Mouse (Mus musculus) testis, adult 2 months (tissue): Measurements from ENCODE around the gene Cdk12. TPM values are rescaled to one million over a fixed set of nuclear protein-coding genes. Genes with fewer than 3 reads are reported as not detected.

ENCODE experiments used
- H3K27ac ChIP-seq: fragments of 200-500 bp; 2 replicates; pipeline ENCODE4 v1.5.1; 2012; ENCODE audit warnings: low read depth, low read length; ENCODE audit not compliant: control insufficient read depth, insufficient read depth
- H3K27me3 ChIP-seq: fragments of 200-500 bp; 2 replicates; pipeline ENCODE4 v1.6.1; 2012; ENCODE audit warnings: mild to moderate bottlenecking, low read length, moderate library complexity; ENCODE audit not compliant: control insufficient read depth, insufficient read depth
- H3K36me3 ChIP-seq: fragments of 200-500 bp; 2 replicates; pipeline ENCODE4 v1.6.1; 2012; ENCODE audit warnings: mild to moderate bottlenecking, low read length; ENCODE audit not compliant: control insufficient read depth, insufficient read depth
- H3K4me1 ChIP-seq: fragments of 200-500 bp; 2 replicates; pipeline ENCODE4 v1.6.1; 2012; ENCODE audit warnings: low read length; ENCODE audit not compliant: control insufficient read depth, insufficient read depth
- H3K4me3 ChIP-seq: fragments of 200-500 bp; 2 replicates; pipeline ENCODE4 v1.5.1; 2012; ENCODE audit warnings: low read depth, mild to moderate bottlenecking, low read length, moderate library complexity, mixed read lengths; ENCODE audit not compliant: control insufficient read depth
- CTCF ChIP-seq: fragments of 200-500 bp; IDR thresholded peaks from 2 replicates; pipeline ENCODE4 v1.5.1; 2012; ENCODE audit warnings: low read depth, mild to moderate bottlenecking, inconsistent platforms, low read length, moderate library complexity; ENCODE audit not compliant: control insufficient read depth, insufficient read depth, insufficient replicate concordance
- POLR2A ChIP-seq: fragments of 200-500 bp; IDR thresholded peaks from 2 replicates; pipeline ENCODE4 v1.6.1; 2012; ENCODE audit warnings: low read depth, mild to moderate bottlenecking, inconsistent platforms, low read length, moderate library complexity; ENCODE audit not compliant: control insufficient read depth
- polyA plus RNA-seq: library from polyadenylated mRNA; depleted of rRNA; stranded (reverse); fragments of >200 nt; gene quantifications from 2 replicates; pipeline ENCODE4 v1.2.3, GENCODE M21; 2012

Cdk12 gene
- polyA plus RNA-seq, 1 experiment, result 17.6 TPM

- no peak overlapping the region for H3K27ac ChIP-seq
- H3K4me1 ChIP-seq, result peaks cover 15% of the 10 kb centered on the region
- TF ChIP-seq POLR2A (no peak), CTCF (no peak)
- H3K27me3 ChIP-seq, result no peaks in the 10 kb centered on the region
- peak overlapping the region; percentile 57 for H3K4me3 ChIP-seq
- H3K36me3 ChIP-seq, result no peaks in the 10 kb centered on the region
These were observed 93.4 kb downstream of the Cdk12 start for GRCm38 (mm10) chr11:98296277-98296676.

GRCm38 (mm10) chr11:98296916-98297315 lies 94.1 kb downstream of the Cdk12 start:
- no peak overlapping the region for H3K4me3 ChIP-seq
- TF ChIP-seq CTCF, result no peak
- no peak for TF ChIP-seq POLR2A
- peaks cover 12% of the 10 kb centered on the region for H3K4me1 ChIP-seq
- no peaks in the 10 kb centered on the region for H3K27me3 ChIP-seq
- no peak overlapping the region for H3K27ac ChIP-seq
- no peaks in the 10 kb centered on the region for H3K36me3 ChIP-seq

- Histone ChIP-seq H3K4me1 (peaks cover 12% of the 10 kb centered on the region), H3K27ac (no peak overlapping the region), H3K4me3 (no peak overlapping the region), H3K27me3 (no peaks in the 10 kb centered on the region), H3K36me3 (no peaks in the 10 kb centered on the region)
- TF ChIP-seq POLR2A (no peak; the same call in 1 of the 2 replicates), CTCF (no peak)
These were observed 94.9 kb downstream of the Cdk12 start for GRCm38 (mm10) chr11:98297778-98298177.

- TF ChIP-seq POLR2A (no peak), CTCF (no peak)
- no peaks in the 10 kb centered on the region for H3K27me3 ChIP-seq
- no peak overlapping the region for H3K27ac ChIP-seq
- H3K4me3 ChIP-seq, result no peak overlapping the region
- H3K36me3 ChIP-seq, result no peaks in the 10 kb centered on the region
- H3K4me1 ChIP-seq, result peaks cover 12% of the 10 kb centered on the region
These were observed 95.8 kb downstream of the Cdk12 start for GRCm38 (mm10) chr11:98298484-98299205.

DNA sequence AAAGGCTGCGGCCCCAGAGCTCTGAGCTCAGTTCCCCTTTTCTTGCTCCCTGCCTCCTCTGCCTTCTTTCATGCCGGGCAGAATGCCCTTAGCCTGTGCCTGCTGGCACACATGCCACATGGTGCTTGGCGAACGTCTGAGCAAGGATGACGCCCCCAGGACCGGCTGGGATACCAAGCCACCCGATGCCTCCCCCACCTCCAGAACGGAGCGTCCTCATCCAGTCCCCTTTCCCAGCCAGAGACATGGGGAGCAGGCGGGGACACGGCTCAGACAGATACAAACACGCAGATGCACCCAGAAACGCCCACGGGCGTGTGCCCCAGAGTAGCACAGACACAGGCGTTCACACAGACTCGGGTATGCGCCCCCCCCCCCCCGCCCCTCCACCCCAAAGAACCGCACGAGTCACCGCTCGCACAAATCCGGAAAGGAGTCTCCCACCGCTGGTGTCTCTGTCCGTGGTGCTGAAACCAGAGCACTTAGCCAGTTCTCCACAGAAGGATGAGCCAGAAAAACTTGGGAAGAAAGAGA lies 111.0 kb downstream of the Cdk12 start:
- TF ChIP-seq CTCF, result no peak
- TF ChIP-seq POLR2A, result no peak
- no peak overlapping the region for H3K4me3 ChIP-seq
- no peaks in the 10 kb centered on the region for H3K27me3 ChIP-seq
- H3K4me1 ChIP-seq, result peaks cover 4% of the 10 kb centered on the region
- no peaks in the 10 kb centered on the region for H3K36me3 ChIP-seq
- no peak overlapping the region for H3K27ac ChIP-seq

DNA sequence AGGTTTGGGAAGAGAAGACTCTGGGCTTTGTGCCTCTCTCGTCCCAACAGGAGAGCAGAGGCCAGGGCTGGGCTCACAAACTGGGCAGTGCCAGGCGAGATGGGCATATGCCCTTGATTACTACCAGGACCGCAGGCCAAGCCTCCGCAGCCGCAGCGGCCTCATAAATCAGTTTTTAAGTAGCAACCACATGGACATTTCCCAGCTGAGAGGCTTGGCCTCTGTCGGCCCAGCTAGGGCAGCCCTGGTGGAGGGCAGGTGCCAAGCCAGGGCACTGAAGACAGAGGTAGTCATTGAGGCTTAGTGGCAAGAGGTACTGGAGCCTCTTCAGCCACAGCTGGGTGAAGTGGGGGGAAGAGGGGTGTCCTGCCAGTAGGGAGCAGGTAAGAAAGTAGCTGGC lies 114.6 kb downstream of the Cdk12 start:
- Histone ChIP-seq H3K36me3 (no peaks in the 10 kb centered on the region), H3K4me1 (peaks cover 8% of the 10 kb centered on the region), H3K4me3 (no peak overlapping the region), H3K27ac (no peak overlapping the region), H3K27me3 (peaks cover 3% of the 10 kb centered on the region)
- no peak for TF ChIP-seq POLR2A
- no peak for TF ChIP-seq CTCF

DNA sequence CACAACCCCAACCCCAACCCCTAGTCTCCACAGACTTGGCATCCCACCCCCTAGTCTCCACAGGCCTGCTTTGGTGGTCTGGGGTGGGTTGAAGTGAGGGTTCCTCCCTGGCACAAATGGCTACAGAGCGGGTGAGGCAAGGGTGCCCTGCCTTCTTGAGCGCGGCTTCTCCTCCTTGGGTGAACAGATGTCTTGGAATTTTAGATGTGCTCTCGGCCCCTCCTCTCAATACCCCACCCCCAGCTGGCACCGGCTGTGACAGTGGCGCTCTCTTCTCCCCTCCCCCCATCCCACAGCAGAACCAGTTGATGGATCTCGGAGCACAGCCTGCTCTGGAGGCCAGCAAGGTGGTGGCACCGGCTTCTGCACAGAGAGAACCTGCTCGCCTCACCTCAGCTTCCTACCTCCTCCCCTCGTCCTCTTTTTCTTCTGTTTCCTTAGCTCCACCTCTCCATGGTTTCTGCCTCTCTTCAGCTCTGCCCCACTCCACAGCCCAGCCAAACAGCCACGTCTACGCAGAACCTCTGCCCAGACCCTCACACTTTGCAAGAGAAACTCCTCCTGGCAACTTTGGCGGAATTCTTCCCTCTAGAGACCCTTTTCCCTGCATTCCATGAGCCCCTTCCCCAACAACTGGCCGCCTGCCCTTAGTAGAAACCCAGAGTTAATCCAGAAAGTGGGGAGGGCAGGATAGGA lies 115.7 kb downstream of the Cdk12 start:
- Histone ChIP-seq H3K36me3 (no peaks in the 10 kb centered on the region), H3K4me3 (no peak overlapping the region), H3K27me3 (peaks cover 3% of the 10 kb centered on the region), H3K4me1 (peaks cover 8% of the 10 kb centered on the region), H3K27ac (no peak overlapping the region)
- TF ChIP-seq POLR2A, result no peak
- no peak for TF ChIP-seq CTCF

DNA sequence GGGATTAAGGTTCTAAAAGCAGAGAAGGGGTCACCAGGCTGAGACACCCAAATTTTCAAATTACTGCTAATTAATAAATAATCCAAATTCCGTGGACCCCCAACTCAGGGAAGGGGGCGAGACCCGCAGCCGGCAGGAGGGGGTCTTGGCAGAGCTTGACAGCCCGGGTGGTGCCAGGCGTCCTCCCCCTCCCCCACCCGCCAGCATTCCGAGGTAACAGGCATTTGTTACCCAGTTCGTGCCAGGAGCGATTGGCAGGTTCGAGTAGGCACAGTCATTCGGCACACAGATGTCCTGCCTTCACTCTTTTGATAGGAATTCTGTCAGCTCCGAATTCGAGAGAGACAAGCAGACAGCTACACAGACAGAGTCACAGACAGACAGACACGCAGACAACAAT lies 116.3 kb downstream of the Cdk12 start:
- peaks cover 3% of the 10 kb centered on the region for H3K27me3 ChIP-seq
- H3K36me3 ChIP-seq, result no peaks in the 10 kb centered on the region
- no peak for TF ChIP-seq POLR2A
- H3K27ac ChIP-seq, result no peak overlapping the region
- peaks cover 6% of the 10 kb centered on the region for H3K4me1 ChIP-seq
- H3K4me3 ChIP-seq, result no peak overlapping the region
